Mouse (Mus musculus) neural tube, embryonic 10.5 days (tissue): ENCODE results near the gene Usp45.

Source experiments
- DNase-seq: peaks from one replicate; pipeline ENCODE4 v3.0.0-alpha.2; 2017; ENCODE audit warnings: low spot score; ENCODE audit errors: extremely low spot score

The Usp45 gene

DNA sequence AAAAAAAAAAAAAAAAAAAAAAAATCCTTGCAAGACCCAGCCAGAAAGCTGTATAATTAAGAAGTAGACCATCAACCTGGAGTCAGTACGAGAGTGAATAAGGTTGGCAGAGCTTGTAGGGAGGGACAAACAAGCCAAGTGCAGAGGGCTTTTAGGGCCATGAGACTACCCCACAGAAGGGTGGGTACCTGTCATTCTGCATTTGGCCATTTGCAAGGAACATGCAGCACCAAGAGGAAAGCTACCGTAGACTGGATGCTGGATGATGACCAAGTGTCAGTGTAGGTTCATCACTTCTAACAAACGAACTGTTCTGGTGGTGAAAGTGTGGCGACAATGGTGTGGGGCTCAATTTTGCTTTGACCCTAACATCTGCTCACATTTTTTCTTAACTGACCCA lies 22.9 kb downstream of the Usp45 start:
- no peak for DNase-seq

- DNase-seq: no peak
Observed at GRCm38 (mm10) chr4:21793631-21794030, 26.7 kb downstream of the Usp45 start.

DNA sequence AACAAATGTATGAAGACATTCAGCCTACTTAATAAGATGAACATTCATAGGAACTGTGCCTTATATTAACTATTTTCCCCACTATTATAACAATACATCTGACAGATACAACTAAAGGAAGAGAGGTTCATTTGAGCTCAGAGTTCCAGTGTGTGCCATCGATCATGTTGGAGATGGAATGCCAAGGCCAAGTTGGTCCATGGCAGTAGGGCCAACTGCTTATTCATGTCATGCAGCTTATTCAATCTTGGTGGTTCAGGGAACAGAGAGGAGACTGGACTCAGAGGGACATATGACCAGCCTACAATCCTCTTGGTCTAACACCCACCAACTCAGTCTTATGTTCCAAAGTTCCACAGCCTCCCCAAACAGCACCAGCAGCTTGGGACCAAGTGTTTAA lies 34.1 kb downstream of the Usp45 start:
- no peak for DNase-seq

DNA sequence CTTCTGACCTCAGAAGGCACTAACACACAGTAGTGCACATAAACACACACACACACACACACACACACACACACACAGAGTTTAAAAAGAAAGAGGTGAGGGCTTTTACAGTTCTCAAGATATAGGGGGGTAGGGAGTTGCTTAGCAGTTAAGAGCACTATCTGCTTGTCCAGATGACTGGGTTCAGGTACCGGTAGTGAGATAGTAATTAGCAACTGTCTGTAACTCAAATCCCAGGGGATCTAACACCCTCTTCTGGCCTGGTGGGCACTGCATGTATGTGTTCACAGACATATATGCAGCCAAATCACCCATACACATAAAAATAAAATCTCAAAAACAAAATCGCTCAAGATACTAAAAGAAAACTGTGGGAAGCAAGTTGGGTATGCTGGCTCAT lies 34.7 kb downstream of the Usp45 start:
- DNase-seq: no peak

DNA sequence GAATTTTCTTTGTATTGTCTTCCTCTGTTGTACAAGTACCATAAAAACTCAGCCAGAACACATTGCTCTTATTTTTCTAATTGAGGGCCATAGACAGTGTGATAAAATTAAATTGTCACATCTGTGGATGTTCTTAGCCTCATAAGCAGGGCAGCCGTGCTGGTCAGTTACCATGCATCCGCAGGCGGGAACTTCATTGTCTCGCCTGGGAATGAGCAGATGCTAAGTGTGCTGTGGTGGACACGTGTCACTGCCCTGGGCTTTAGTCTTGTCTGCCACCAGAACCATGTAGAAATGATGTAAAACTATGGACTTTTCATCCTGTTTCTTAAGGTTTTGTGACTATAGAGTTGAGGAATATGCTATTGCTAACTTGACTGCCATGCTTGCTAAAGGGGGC lies 40.2 kb downstream of the Usp45 start:
- no peak for DNase-seq

DNA sequence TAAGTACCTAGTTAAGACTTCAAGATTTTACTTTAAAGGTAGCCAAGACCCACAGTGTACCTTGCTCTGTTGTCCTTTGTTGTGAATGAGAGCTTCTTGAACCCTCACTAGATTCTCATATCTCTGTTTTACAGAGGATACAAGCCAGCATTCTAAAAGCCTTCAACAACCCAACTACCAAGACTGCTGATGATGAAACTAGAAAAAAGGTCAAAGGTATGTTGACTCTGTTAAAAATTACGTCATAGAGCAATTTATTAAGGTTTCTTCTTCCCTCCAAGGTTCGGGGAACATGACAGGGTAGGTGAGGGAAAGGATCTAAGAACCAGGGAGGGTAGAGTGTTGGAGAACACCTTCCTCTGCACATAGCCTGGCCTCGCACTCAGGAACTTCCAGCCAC lies 43.7 kb downstream of the Usp45 start:
- no peak for DNase-seq

- no peak for DNase-seq
Observed at GRCm38 (mm10) chr4:21812635-21813034, 45.7 kb downstream of the Usp45 start.

DNA sequence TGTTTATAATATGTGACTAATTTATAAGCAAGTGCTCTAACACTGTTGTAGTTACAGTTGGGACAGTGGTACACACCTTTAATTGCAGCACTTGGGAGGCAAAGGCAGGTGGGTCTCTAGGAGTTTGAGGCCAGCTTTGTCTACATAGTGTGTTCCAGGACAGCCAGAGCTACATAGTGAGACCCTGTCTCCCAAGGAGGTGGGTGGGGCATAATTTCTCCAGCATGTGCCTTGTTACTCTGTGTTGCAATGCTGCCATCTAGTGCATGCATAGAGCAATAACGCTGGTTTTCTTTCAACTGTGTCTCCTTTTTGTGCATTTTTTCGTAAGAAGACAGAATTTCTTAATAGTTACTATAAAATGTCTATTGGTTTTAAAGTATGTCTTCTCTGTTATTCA lies 47.1 kb downstream of the Usp45 start:
- peak; percentile 40 for DNase-seq

- no peak for DNase-seq
Observed at GRCm38 (mm10) chr4:21826616-21827015, 59.7 kb downstream of the Usp45 start.

DNA sequence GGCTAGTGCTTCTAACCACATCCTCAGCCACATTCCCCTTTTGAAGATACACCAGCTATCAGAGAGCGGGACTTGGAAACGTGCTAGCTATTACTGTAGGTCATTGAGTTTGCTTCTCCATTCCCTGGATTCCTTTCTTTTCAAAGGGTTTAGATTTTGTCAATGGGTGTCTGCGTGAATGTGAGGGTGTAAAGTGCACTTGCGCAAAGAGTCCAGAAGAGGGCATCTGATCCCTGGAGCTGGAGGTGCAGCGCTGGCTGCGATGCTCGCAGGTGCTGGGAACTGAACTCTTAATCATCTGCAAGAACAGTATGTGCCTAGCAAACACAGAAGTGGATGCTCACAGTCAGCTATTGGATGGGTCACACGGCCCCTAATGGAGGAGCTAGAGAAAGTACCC lies 65.9 kb downstream of the Usp45 start:
- DNase-seq: no peak

DNA sequence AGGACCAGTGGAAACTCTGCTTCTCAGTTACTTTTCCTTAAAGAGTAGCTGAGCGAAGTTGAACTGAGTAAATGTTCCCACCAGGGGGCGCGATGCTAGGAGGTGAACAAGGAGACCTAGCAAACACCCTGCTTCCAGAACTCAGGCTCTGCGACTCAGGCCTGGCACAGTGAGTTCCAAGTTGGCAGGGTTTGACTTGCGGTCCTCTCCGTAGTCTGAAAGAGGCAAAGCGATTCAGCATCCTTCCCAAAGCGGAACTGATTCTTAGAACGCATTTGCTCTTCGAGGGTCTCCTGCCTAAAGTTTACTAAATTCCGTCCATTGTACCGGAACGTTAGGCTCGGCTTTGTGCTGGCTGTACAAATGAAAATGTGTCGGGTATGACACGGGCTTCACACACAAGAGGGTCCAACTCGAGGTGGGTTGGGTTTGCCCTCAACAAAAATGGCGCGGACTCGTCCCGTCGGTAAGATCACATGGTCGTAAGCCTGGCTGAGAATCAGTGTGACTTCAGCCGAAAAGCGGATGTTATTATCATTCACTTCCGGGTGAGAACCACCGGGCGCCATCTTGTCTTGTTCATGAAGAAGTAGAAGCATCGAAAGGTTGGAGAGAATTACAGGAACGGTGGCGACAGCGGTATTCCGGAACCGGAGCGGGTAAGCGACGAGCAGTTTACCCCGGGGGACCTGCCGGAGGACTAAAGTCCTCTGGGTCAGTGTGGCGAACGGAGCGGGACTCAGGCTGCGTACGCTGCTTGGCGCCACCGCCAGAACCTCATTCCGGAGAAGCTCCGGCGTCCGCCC lies 80.7 kb downstream of the Usp45 start, which contains the start of gene Pnisr:
TSS of gene Pnisr (plus strand) at position 103 of the 806 bp plus-strand sequence.
- peak; percentile 91 for DNase-seq

DNA sequence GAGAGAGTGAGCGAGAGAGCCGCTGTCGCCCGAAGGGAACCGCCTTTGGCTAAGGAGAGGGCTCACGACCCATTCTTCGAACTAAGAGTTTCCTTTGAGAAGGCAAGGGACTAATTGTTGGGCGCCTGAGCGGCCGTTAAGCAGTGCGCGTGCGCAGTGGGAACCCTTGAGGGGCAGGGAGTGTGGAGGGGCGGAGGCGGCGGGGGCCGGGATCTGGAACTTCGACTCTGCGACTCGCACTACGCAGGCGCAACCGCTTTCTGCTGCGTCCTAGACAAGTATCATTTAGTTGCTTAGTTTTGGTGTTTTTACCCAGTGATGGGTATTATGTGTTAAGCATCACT lies 81.3 kb downstream of the Usp45 start:
- DNase-seq: no peak

DNA sequence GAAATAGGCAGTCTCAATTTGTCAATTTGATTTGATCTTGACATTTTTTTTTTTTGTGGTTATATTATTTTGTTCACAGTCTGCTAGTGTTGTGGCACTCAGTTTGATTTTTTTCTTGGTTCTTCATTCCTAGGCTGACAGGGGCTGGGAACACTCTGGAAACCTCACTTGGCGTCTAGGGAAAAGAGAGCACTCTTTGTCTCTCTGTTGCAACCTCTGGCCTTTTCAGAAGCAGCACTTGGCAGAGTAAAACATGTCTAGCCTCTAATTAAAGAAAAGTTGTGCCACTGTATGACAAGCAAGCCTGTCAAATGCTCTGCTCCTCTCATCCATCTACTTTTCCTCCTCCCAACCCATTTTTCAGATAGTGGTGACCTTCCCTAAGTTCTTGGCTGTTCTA lies 90.5 kb downstream of the Usp45 start:
- DNase-seq: no peak

- no peak for DNase-seq
Observed at GRCm38 (mm10) chr4:21865226-21865625, 98.3 kb downstream of the Usp45 start.

- DNase-seq: no peak
Observed at GRCm38 (mm10) chr4:21878776-21879175, 111.8 kb downstream of the Usp45 start.

GRCm38 (mm10) chr4:21879565-21880220 lies 112.7 kb downstream of the Usp45 start, which contains the start of gene Coq3:
Gene Coq3 (plus strand): TSS chr4:21879673.
- peak; percentile 87 for DNase-seq

GRCm38 (mm10) chr4:21882806-21883205 lies 115.8 kb downstream of the Usp45 start:
- DNase-seq: no peak

- no peak for DNase-seq
Observed at GRCm38 (mm10) chr4:21885831-21886230, 118.9 kb downstream of the Usp45 start.
